Mouse (Mus musculus) kidney, adult 11 months (tissue): Measurements from ENCODE around the gene Ccdc9.
"Not testable (repeated sequence)": the region's sequence is repeated elsewhere in the genome, so short reads cannot be mapped to it uniquely, and the experiment has no call there.

ENCODE experiments used
- DNase-seq: peaks from one replicate; pipeline ENCODE4 v3.0.0; 2022

Gene Ccdc9

DNA sequence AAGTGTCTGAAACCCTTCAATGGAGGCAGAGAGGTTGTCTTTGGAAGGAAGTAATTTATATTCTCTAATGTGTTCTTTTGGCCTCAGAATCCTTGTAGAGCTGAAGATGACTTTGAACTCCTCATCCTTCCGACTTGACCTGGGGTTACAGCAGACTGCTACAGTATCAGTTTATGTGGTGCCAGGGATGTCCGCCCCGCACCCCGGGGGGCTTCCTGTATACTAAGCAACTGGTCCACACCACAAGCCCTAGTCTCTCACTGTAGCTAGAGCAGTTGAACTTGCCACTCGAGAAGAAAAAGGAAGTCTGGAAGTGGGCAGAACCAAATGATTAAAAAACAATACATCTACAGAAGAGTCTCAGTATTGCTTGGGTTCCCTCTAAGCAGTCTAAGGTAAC lies 22.8 kb downstream of the Ccdc9 start:
- no peak for DNase-seq

DNA sequence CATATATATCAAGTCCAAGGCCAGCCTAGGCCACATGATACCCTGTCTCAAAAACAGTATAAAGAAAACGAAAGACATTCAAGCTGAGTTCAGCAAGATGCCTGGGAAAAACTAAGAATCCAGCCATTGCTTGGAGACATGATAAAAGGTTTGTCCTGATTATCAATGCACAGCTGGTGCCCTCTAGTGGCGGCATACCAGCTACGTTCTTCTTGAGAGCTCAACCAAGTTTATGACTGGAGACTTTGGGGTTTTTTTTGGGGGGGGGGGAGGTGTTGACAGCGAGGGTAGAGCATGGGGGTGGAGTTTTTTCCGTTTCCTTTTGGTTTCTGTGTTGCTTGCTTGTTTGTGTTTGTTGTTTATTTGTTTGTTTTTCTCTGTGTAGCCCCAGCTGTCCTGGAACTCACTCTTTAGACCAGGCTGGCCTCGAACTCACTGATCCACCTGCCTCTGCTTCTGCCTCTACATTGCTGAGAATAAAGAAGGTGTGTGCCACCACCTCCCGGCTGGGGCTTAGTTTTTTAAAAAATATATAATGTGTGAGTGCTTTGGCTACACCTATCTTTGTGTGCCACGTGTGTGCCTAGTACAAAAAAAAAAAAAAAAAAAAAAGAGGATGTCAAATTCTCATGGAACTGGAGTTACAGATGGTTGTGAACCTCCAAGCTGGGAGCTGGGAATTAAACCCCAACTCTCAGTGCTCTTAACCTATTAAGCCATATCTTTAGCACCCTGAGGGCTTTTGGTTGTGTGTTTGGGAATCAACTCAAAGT lies 23.4 kb downstream of the Ccdc9 start:
- peak; percentile 60 for DNase-seq

GRCm38 (mm10) chr7:16261097-16261496 lies 25.5 kb downstream of the Ccdc9 start:
- DNase-seq, result no peak

DNA sequence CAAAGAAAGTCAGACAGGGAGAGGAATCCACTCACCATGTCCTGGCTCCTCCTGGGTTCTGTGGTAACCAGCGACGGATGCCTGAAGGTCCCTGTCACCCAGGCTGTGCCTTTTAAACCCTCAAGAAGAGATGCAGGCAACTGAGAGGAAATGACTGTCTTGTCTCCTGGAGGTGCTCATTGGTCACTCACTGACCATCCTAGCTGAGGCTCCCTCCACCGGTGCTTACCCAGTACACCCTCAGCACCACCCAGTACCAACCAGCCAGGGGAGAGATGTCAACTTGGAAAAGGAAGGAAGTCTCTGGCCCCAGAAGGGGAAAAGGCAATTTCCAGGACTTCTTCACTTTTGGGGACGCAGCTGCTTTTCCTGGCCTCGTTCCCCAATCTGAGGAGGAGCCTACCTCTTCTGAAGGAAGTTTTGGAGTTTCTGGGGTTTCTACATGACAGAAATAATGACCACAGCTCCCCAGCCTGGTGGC lies 27.4 kb downstream of the Ccdc9 start, which contains the start of gene C5ar1:
Gene C5ar1, minus strand, starts transcription at position 431 of the 481 bp plus-strand sequence.
- DNase-seq, result no peak

GRCm38 (mm10) chr7:16257830-16258229 lies 28.8 kb downstream of the Ccdc9 start:
- no peak for DNase-seq

DNA sequence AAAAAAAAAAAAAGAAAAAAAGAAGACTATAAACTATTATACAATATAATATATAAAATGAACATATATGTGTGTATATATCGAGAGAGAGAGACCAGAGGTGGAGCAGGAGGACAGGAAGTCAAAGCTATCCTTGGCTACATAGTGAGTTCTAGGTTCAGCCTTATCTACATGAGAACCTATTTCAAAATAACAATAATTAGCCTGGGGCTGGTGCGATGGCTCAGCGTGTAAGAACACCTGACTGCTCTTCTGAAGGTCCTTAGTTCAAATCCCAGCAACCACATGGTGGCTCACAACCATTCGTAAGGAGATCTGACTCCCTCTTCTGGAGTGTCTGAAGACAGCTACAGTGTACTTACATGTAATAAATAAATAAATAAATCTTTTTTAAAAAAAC lies 30.6 kb downstream of the Ccdc9 start:
- not testable (repeated sequence) for DNase-seq

DNA sequence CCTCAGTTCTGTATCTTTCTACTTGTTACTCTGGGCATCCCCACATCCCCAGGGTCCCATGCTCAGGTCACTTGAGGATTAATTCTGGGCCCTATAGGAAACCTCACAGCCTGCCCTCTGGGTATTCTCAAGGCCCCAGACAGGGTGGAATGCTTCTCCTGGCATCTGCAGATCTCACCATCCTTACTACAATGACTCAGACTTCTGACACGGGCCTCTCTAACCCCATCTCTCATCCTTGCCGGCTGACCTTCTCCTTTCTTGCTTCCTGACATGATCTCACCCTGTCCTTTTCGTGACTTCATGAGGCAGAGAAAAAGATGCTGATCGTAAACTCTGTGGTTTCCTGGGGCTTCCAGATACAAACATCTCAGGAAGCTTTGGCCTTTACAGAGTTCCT lies 32.4 kb downstream of the Ccdc9 start:
- DNase-seq, result no peak

DNA sequence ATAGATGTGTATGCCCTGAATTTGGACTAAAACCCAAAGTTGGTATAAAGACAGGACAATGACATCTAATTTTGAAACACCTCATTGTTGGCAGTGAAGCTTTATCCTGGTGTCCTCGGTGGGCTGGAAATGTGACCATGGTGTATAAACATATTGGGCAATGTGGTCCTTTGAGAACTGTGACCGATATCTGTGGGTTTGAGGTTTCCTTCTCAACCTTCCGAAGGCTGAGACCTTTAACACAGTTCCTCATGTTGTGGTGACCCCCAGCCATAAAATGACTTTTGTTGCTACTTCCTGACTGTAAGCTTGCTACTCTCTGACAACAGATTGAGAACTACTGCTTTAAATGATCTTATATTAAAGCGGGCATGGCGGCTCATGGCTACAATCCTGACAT lies 35.9 kb downstream of the Ccdc9 start:
- DNase-seq, result no peak

GRCm38 (mm10) chr7:16245958-16246357 lies 40.6 kb downstream of the Ccdc9 start:
- no peak for DNase-seq

GRCm38 (mm10) chr7:16244067-16244466 lies 42.5 kb downstream of the Ccdc9 start, which contains the start of gene C5ar2:
C5ar2 (minus strand) TSS chr7:16244154.
- no peak for DNase-seq

GRCm38 (mm10) chr7:16242198-16242597 lies 44.4 kb downstream of the Ccdc9 start:
- DNase-seq, result no peak

DNA sequence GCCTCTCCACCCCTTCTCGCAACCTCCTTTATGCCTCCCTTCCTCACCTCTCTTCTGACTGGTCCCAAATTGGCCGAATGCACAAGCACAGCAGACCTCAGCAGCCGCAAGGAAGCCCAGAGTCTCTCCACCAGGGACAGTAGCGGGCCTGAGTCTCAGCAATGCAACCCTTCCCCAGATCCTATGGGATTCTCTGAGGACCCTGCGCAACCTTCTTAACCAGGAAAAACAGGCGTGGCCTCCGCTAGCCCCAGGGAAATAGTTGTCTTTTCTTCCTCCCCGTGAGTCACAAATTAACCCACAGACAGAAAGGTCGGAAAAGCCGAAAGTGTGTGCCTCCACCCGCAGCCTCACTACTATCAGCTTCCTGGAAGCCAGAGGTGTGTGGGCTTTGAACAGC lies 44.8 kb downstream of the Ccdc9 start:
- DNase-seq, result no peak

DNA sequence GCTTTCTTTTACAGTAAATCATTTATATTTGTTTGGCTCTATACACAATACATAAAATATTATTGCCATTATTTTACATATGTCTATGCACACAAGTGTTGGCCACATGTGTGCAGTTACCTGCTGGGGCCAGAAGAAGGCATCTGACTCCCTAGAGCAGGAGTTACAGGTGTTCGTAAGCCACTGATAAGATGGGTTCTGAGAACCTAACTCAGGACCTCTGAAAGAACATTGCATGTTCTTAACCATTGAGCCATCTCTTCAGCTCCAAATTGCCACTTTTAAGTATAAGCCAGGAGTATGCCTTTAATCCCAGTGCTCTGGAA lies 45.7 kb downstream of the Ccdc9 start:
- no peak for DNase-seq

GRCm38 (mm10) chr7:16240281-16240977 lies 46.2 kb downstream of the Ccdc9 start:
- no peak for DNase-seq

DNA sequence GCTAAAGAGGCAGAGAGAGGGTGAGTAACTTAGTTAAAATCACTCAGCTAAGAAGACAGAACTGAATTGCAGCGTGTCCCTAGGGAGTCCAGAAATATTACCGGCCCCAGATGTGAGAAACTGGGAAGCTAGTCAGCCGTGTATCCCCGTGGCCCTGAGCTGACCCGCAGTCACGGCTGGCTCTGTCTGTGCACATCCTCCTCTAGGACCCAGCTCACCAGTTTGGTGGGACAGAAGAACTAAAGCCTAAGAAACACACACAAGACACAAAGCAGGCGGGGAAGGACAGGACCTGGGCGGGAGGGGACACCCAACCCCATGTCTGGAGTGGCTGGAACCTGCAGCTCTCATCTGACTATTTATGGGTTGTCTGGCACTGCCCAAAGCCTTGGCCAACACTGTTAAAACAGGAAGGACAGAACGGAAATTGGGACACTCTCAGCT lies 47.0 kb downstream of the Ccdc9 start:
- no peak for DNase-seq

GRCm38 (mm10) chr7:16229869-16230268 lies 56.7 kb downstream of the Ccdc9 start:
- peak; percentile 77 for DNase-seq
